Mouse (Mus musculus) heart, postnatal 0 days (tissue): ENCODE measurements around the gene Islr.

Source experiments
- CTCF ChIP-seq: IDR thresholded peaks from 2 replicates; pipeline ENCODE4 v1.5.1; 2016; ENCODE audit warnings: antibody characterized with exemption, control low read depth, low read depth
- EP300 ChIP-seq: IDR thresholded peaks from 2 replicates; pipeline ENCODE4 v1.6.1; 2016; ENCODE audit warnings: antibody characterized with exemption, low read depth

DNA sequence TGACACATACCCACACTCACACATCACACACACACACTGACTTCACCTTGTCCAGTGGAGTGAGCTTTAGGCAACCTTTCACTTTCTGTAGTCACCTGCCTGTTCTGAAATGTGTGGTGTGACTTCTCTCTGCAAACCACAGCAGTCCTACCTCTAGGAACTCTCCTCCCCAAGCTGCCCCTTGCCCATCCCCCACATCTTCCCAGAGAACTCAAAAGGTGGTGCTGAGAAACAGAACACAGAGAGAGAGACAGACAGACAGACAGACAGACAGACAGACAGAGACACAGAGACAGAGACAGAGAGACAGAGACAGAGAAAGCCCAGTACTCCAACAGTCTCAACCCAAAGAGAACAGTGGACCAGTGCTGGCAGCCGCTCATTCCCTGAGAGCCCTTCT is 8.4 kb downstream of the Islr start:
- TF ChIP-seq CTCF (no peak), EP300 (no peak)
